8 mouse cellular contexts compared by ENCODE assay signal in genomic region chr7:84528796-84529533, GRCm38 (mm10). TPM values are rescaled to one million over a fixed set of nuclear protein-coding genes. Genes with fewer than 3 reads are reported as not detected.
DNase-seq lines count a peak whose midpoint lies in the region; ATAC-seq and TF ChIP-seq lines count a peak whose summit lies in the region.

Gene Gm2115 (plus strand): TSS chr7:84528954.

- H3K9ac ChIP-seq in heart, embryonic 11.5 days (ENCODE audit: low read depth, low read length) = no peak within 1 kb of the TSS
- H3K9ac ChIP-seq in lung, embryonic 14.5 days = peak within 1 kb of the TSS; percentile 54

- ATAC-seq in heart, embryonic 11.5 days (replicated peaks; ENCODE audit: insufficient number of reproducible peaks, low FRiP score, low TSS enrichment) = 0 out of 2 replicates have a peak, but pooled peaks have one; percentile 55
- peak; percentile 79 for ATAC-seq in lung, embryonic 14.5 days (ENCODE audit: insufficient read depth)

- 1% methylated on average over 52 of the region's 52 CpGs for WGBS in heart, embryonic 11.5 days (ENCODE audit: insufficient replicate concordance)
- WGBS in lung, embryonic 14.5 days = 1% methylated on average over 52 of the region's 52 CpGs

- no peak for DNase-seq in heart, adult 8-10 months (ENCODE audit: low spot score)
- DNase-seq in embryo, embryonic 10.5 days (ENCODE audit: low spot score) = peak; percentile 66
- peak; percentile 36 to 38 for DNase-seq in heart, postnatal 10 days
- peak; percentile 63 to 68 for DNase-seq in kidney, postnatal 4 days
- peak; percentile 85 for DNase-seq in lung, embryonic 14.5 days
- DNase-seq in retina, postnatal 1 day = peak; percentile 50
- no peak for DNase-seq in thymus, postnatal 36 days

- intact Hi-C loops in heart, postnatal 10 days (cut with DNase I) = no loop called here

- no peaks in the 10 kb centered on the region for H3K36me3 ChIP-seq in heart, embryonic 11.5 days (ENCODE audit: control insufficient read depth, insufficient read depth, low read length)
- no peaks in the 10 kb centered on the region for H3K36me3 ChIP-seq in lung, embryonic 14.5 days (ENCODE audit: insufficient read depth)

- H3K27me3 ChIP-seq in heart, embryonic 11.5 days (ENCODE audit: control insufficient read depth, insufficient read depth, low read length) = peaks cover 20% of the 10 kb centered on the region
- peaks cover 19% of the 10 kb centered on the region for H3K27me3 ChIP-seq in lung, embryonic 14.5 days (ENCODE audit: insufficient read depth, low read length)

- peak within 1 kb of the TSS; percentile 46 for H3K4me3 ChIP-seq in heart, embryonic 11.5 days (ENCODE audit: low read depth, low read length)
- peak within 1 kb of the TSS; percentile 49 for H3K4me3 ChIP-seq in lung, embryonic 14.5 days (ENCODE audit: low read depth, low read length)

- peaks cover 8% of the 10 kb centered on the region; the same call in 1 of the 2 replicates for H3K4me1 ChIP-seq in heart, embryonic 11.5 days (ENCODE audit: control insufficient read depth, insufficient read depth, low read length)
- no peaks in the 10 kb centered on the region for H3K4me1 ChIP-seq in lung, embryonic 14.5 days (ENCODE audit: insufficient read depth)

- H3K27ac ChIP-seq in heart, embryonic 11.5 days (ENCODE audit: low read depth, low read length) = no peak within 1 kb of the TSS
- no peak within 1 kb of the TSS for H3K27ac ChIP-seq in lung, embryonic 14.5 days (ENCODE audit: low read depth)

- no peaks in the 10 kb centered on the region for H3K9me3 ChIP-seq in heart, embryonic 11.5 days (replicated peaks; ENCODE audit: control insufficient read depth, low read length)
- no peaks in the 10 kb centered on the region for H3K9me3 ChIP-seq in lung, embryonic 14.5 days (ENCODE audit: low read depth, low read length)

- no peak for TF ChIP-seq CTCF in lung, embryonic 14.5 days (IDR thresholded peaks at IDR 0.05; ENCODE audit: low read depth)

- peak within 1 kb of the TSS; percentile 85 for H3K4me2 ChIP-seq in heart, embryonic 11.5 days
- H3K4me2 ChIP-seq in lung, embryonic 14.5 days = peak within 1 kb of the TSS; percentile 88

RNA-seq across cellular contexts. Expression of gene Gm2115, which starts in this region (rescaled TPM):
- polyA plus RNA-seq in heart, embryonic 11.5 days (2014; fragmentation: Nextera tagmentation; extraction: Ambion mirVana) = 0.09 and 0.10 TPM in 2 replicates
- total RNA-seq in heart, adult 8-10 months (2022) = under 1 TPM; 0.14 to 0.19 (median 0.18) TPM
- total RNA-seq in heart, postnatal 10 days (2021) = under 1 TPM; 0.12 to 0.24 TPM
- polyA plus RNA-seq in lung, embryonic 14.5 days (2014; fragmentation: Nextera tagmentation; extraction: Ambion mirVana) = 6.3 and 6.8 TPM in 2 replicates

Comparison
In these comparisons a context has a peak if more than half of its experiments do, and no peak if none do; other contexts are left out.
1. Peak in ATAC-seq, H3K4me3 ChIP-seq and H3K4me2 ChIP-seq in heart, embryonic 11.5 days; RNA of the gene not detected or under 1 TPM.
2. Peak in DNase-seq in heart, postnatal 10 days; RNA of the gene not detected or under 1 TPM.
3. DNase-seq: peak in embryo, embryonic 10.5 days (single experiment), kidney, postnatal 4 days (2 of 2), lung, embryonic 14.5 days (single experiment) and retina, postnatal 1 day (single experiment); none in heart, adult 8-10 months (single experiment) and thymus, postnatal 36 days (0 of 2).